Mouse (Mus musculus) heart, embryonic 10.5 days (tissue): Measurements from ENCODE around the gene Bahd1. TPM values are rescaled to one million over a fixed set of nuclear protein-coding genes. Genes with fewer than 3 reads are reported as not detected.
A peak's percentile ranks its signal among the peaks of the same experiment; 100 is the strongest.

Experiments used
- DNase-seq: peaks from one replicate; pipeline ENCODE4 v3.0.0-alpha.2; 2017; ENCODE audit warnings: low spot score
- H3K27ac ChIP-seq: fragments of 300-500 bp; sonication (generic); 2 replicates; pipeline ENCODE4 v1.5.1; 2016; ENCODE audit warnings: mild to moderate bottlenecking
- H3K27me3 ChIP-seq: fragments of 300-500 bp; sonication (generic); 2 replicates; pipeline ENCODE4 v1.6.1; 2016; ENCODE audit warnings: mild to moderate bottlenecking; ENCODE audit not compliant: poor library complexity, insufficient read depth, severe bottlenecking
- H3K36me3 ChIP-seq: fragments of 300-500 bp; sonication (generic); 2 replicates; pipeline ENCODE4 v1.6.1; 2016; ENCODE audit warnings: mild to moderate bottlenecking, moderate library complexity
- H3K4me1 ChIP-seq: fragments of 300-500 bp; sonication (generic); 2 replicates; pipeline ENCODE4 v1.6.1; 2016; ENCODE audit warnings: mild to moderate bottlenecking
- H3K4me3 ChIP-seq: fragments of 300-500 bp; sonication (generic); 2 replicates; pipeline ENCODE4 v1.5.1; 2016; ENCODE audit warnings: mild to moderate bottlenecking, moderate library complexity
- H3K9me3 ChIP-seq: fragments of 300-500 bp; sonication (generic); 2 replicates; pipeline ENCODE4 v1.6.1; 2016; ENCODE audit warnings: mild to moderate bottlenecking, moderate library complexity
- WGBS: fragments of 180-500 bp; shearing (Covaris S2); methylation state at CpG from one replicate; pipeline ENCODE4 v1.1.7; 2016; 5-methylcytosine and 5-hydroxymethylcytosine counted together
- polyA plus RNA-seq: library from polyadenylated mRNA; unstranded; fragments of >200 nt; fragmentation: Nextera tagmentation; extraction: Ambion mirVana; gene quantifications from 2 replicates; pipeline ENCODE4 v1.2.1, GENCODE M21; 2016

Bahd1 gene
- 3.3 and 4.4 TPM in 2 replicates for polyA plus RNA-seq

- under 1% methylated on average over 32 of the region's 32 CpGs for WGBS
- H3K27me3 ChIP-seq, result peaks cover 62% of the 10 kb centered on the region
- H3K36me3 ChIP-seq, result no peaks in the 10 kb centered on the region
- peak within 1 kb of the TSS; percentile 86 for H3K4me3 ChIP-seq
- peaks cover 65% of the 10 kb centered on the region for H3K4me1 ChIP-seq
- DNase-seq, result no peak
- H3K9me3 ChIP-seq, result no peaks in the 10 kb centered on the region
- H3K27ac ChIP-seq, result peak within 1 kb of the TSS; percentile 94
Measured at GRCm38 (mm10) chr2:118899981-118900825, at the start of gene Bahd1. Gene Bahd1, plus strand, starts transcription at chr2:118900377.

- Histone ChIP-seq H3K27me3 (no peaks in the 10 kb centered on the region), H3K4me1 (no peaks in the 10 kb centered on the region; the same call in 1 of the 2 replicates), H3K4me3 (no peak overlapping the region), H3K9me3 (no peaks in the 10 kb centered on the region), H3K27ac (no peak overlapping the region), H3K36me3 (no peaks in the 10 kb centered on the region)
- WGBS, result 43% methylated on average over 3 of the region's 3 CpGs
- DNase-seq, result no peak
Measured at GRCm38 (mm10) chr2:118851756-118852155, 48.4 kb upstream of the Bahd1 start.

GRCm38 (mm10) chr2:118861454-118862339 lies 38.5 kb upstream of the Bahd1 start, which contains the start of gene Ivd:
Gene Ivd, plus strand, starts transcription at chr2:118861954.
- Histone ChIP-seq H3K9me3 (no peaks in the 10 kb centered on the region), H3K27ac (peak within 1 kb of the TSS; percentile 89), H3K4me3 (peak within 1 kb of the TSS; percentile 74), H3K4me1 (peaks cover 15% of the 10 kb centered on the region; the same call in 1 of the 2 replicates), H3K36me3 (no peaks in the 10 kb centered on the region), H3K27me3 (no peaks in the 10 kb centered on the region)
- WGBS, result under 1% methylated on average over 34 of the region's 34 CpGs
- peak; percentile 97 for DNase-seq

GRCm38 (mm10) chr2:118862340-118862675 lies 37.9 kb upstream of the Bahd1 start:
- WGBS, result 36% methylated on average over 3 of the region's 3 CpGs
- Histone ChIP-seq H3K27ac (peak overlapping the region; percentile 89), H3K4me3 (peak overlapping the region; percentile 74), H3K27me3 (no peaks in the 10 kb centered on the region), H3K36me3 (no peaks in the 10 kb centered on the region), H3K9me3 (no peaks in the 10 kb centered on the region), H3K4me1 (peaks cover 15% of the 10 kb centered on the region; the same call in 1 of the 2 replicates)
- DNase-seq, result no peak

GRCm38 (mm10) chr2:118870601-118871000 lies 29.6 kb upstream of the Bahd1 start:
- Histone ChIP-seq H3K4me3 (no peak overlapping the region), H3K9me3 (no peaks in the 10 kb centered on the region), H3K27ac (no peak overlapping the region), H3K27me3 (no peaks in the 10 kb centered on the region), H3K4me1 (no peaks in the 10 kb centered on the region), H3K36me3 (peaks cover 48% of the 10 kb centered on the region)
- DNase-seq, result no peak
- 90% methylated on average over 3 of the region's 3 CpGs for WGBS

GRCm38 (mm10) chr2:118871032-118871431 lies 29.1 kb upstream of the Bahd1 start:
- DNase-seq, result no peak
- Histone ChIP-seq H3K4me1 (no peaks in the 10 kb centered on the region), H3K27me3 (no peaks in the 10 kb centered on the region), H3K27ac (no peak overlapping the region), H3K9me3 (no peaks in the 10 kb centered on the region), H3K4me3 (no peak overlapping the region), H3K36me3 (peaks cover 48% of the 10 kb centered on the region)
- 88% methylated on average over 1 of the region's 1 CpGs for WGBS

- Histone ChIP-seq H3K4me1 (no peaks in the 10 kb centered on the region), H3K27me3 (no peaks in the 10 kb centered on the region), H3K27ac (no peak overlapping the region), H3K9me3 (no peaks in the 10 kb centered on the region), H3K4me3 (no peak overlapping the region), H3K36me3 (peaks cover 66% of the 10 kb centered on the region)
- DNase-seq, result no peak
- 85% methylated on average over 5 of the region's 5 CpGs for WGBS
Measured at GRCm38 (mm10) chr2:118873018-118873417, 27.2 kb upstream of the Bahd1 start.

GRCm38 (mm10) chr2:118873890-118874430 lies 26.2 kb upstream of the Bahd1 start:
- no peaks in the 10 kb centered on the region for H3K4me1 ChIP-seq
- WGBS, result 88% methylated on average over 6 of the region's 6 CpGs
- H3K9me3 ChIP-seq, result no peaks in the 10 kb centered on the region
- peaks cover 75% of the 10 kb centered on the region for H3K36me3 ChIP-seq
- no peak overlapping the region for H3K27ac ChIP-seq
- DNase-seq, result no peak
- H3K27me3 ChIP-seq, result no peaks in the 10 kb centered on the region
- H3K4me3 ChIP-seq, result no peak overlapping the region

GRCm38 (mm10) chr2:118875316-118875715 lies 24.9 kb upstream of the Bahd1 start:
- peaks cover 70% of the 10 kb centered on the region for H3K36me3 ChIP-seq
- H3K9me3 ChIP-seq, result no peaks in the 10 kb centered on the region
- no peak for DNase-seq
- WGBS, result 90% methylated on average over 8 of the region's 8 CpGs
- H3K27ac ChIP-seq, result no peak overlapping the region
- no peaks in the 10 kb centered on the region for H3K4me1 ChIP-seq
- H3K4me3 ChIP-seq, result no peak overlapping the region
- H3K27me3 ChIP-seq, result no peaks in the 10 kb centered on the region

- Histone ChIP-seq H3K27ac (no peak overlapping the region), H3K27me3 (no peaks in the 10 kb centered on the region), H3K4me3 (no peak overlapping the region), H3K36me3 (peaks cover 70% of the 10 kb centered on the region), H3K4me1 (no peaks in the 10 kb centered on the region), H3K9me3 (no peaks in the 10 kb centered on the region)
- no peak for DNase-seq
- 88% methylated on average over 9 of the region's 9 CpGs for WGBS
Measured at GRCm38 (mm10) chr2:118876453-118876852, 23.7 kb upstream of the Bahd1 start.

GRCm38 (mm10) chr2:118881019-118881418 lies 19.2 kb upstream of the Bahd1 start:
- no peak for DNase-seq
- Histone ChIP-seq H3K27me3 (peaks cover 22% of the 10 kb centered on the region), H3K4me3 (no peak overlapping the region), H3K27ac (no peak overlapping the region), H3K36me3 (peaks cover 39% of the 10 kb centered on the region), H3K4me1 (peaks cover 5% of the 10 kb centered on the region), H3K9me3 (no peaks in the 10 kb centered on the region)
- 81% methylated on average over 4 of the region's 4 CpGs for WGBS

- H3K9me3 ChIP-seq, result no peaks in the 10 kb centered on the region
- 80% methylated on average over 5 of the region's 5 CpGs for WGBS
- H3K27ac ChIP-seq, result no peak overlapping the region
- peaks cover 31% of the 10 kb centered on the region for H3K36me3 ChIP-seq
- H3K4me1 ChIP-seq, result peaks cover 5% of the 10 kb centered on the region
- DNase-seq, result no peak
- peaks cover 31% of the 10 kb centered on the region for H3K27me3 ChIP-seq
- no peak overlapping the region for H3K4me3 ChIP-seq
Measured at GRCm38 (mm10) chr2:118881956-118882355, 18.2 kb upstream of the Bahd1 start.
